In the genomic region with DNA sequence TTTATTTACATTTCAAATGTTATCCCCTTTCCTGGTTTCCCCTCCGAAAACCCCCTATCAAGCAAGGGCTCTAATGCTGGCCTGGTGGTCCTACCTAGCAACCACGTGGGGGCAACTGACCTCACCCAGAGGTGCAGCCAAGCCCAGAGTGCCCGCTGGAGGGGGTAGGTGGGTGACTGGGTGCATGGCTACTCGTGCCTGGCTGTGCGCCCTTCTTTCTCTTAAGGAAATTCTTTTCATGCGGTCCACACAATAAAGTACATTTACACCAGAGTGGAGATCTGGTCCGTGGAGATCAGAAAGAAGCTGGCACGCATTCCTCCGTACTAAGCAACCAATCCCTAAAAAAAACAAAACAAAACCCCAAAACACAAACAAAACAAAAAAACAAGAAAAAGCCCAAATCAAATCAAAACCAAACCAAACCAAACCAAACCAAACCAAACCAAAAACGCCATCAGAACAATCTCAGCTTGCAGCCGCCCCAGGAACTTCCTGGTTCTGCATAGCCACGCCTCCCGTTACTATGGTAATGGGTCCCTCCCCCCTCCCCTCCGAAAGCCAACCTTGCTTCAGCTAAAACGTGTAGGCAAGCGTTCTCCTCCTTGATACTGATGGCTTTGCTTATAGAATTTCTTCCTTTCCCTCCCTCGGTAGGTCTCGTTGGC, we compare ENCODE assay signal across 8 mouse cellular contexts. TPM values are rescaled to one million over a fixed set of nuclear protein-coding genes. Genes with fewer than 3 reads are reported as not detected.
DNase-seq lines count a peak whose midpoint lies in the region; ATAC-seq and TF ChIP-seq lines count a peak whose summit lies in the region.

No protein-coding gene starts in this region.

- H3K36me3 ChIP-seq in CH12.LX (replicated peaks in 1 of 2; ENCODE audit: control insufficient read depth in 1 of 2, insufficient read depth in 1 of 2, low read length in 1 of 2), result peaks cover 0 to 2% of the 10 kb centered on the region in 2 experiments
- H3K36me3 ChIP-seq in heart, embryonic 15.5 days, result no peaks in the 10 kb centered on the region
- H3K36me3 ChIP-seq in spleen, adult 2 months (ENCODE audit: control insufficient read depth, insufficient read depth, low read length), result no peaks in the 10 kb centered on the region

- H3K27me3 ChIP-seq in CH12.LX (replicated peaks), result no peaks in the 10 kb centered on the region
- no peaks in the 10 kb centered on the region for H3K27me3 ChIP-seq in heart, embryonic 15.5 days
- no peaks in the 10 kb centered on the region for H3K27me3 ChIP-seq in spleen, adult 2 months (ENCODE audit: control insufficient read depth, insufficient read depth, low read length)

- H3K79me2 ChIP-seq in CH12.LX (replicated peaks; ENCODE audit: control insufficient read depth, extremely low read depth, insufficient read depth, poor library complexity, severe bottlenecking), result no peaks in the 10 kb centered on the region

- TF ChIP-seq POLR2A in CH12.LX (IDR thresholded peaks at IDR 0.05; ENCODE audit: low read depth, low read length), result peak; percentile 77
- TF ChIP-seq POLR2A in spleen, adult 2 months (IDR thresholded peaks at IDR 0.05; ENCODE audit: low read depth, low read length), result peak; percentile 39; the same call in 1 of the 2 replicates

- under 1% methylated on average over 17 of the region's 18 CpGs for WGBS in heart, embryonic 15.5 days
- WGBS in spleen, adult 2 months, result 2% methylated on average over 18 of the region's 18 CpGs

- H3K9me3 ChIP-seq in CH12.LX (replicated peaks; ENCODE audit: low read length), result peaks cover 1% of the 10 kb centered on the region
- H3K9me3 ChIP-seq in heart, embryonic 15.5 days (replicated peaks), result no peaks in the 10 kb centered on the region

- H3K4me3 ChIP-seq in CH12.LX (replicated peaks in 1 of 3; ENCODE audit: low read depth in 2 of 3, low read length in 2 of 3, poor library complexity in 1 of 3), result peak overlapping the region; percentile 56 to 76 (median 65)
- H3K4me3 ChIP-seq in heart, embryonic 15.5 days, result peak overlapping the region; percentile 56
- peak overlapping the region; percentile 50 for H3K4me3 ChIP-seq in spleen, adult 2 months (ENCODE audit: extremely low read depth, insufficient read depth, insufficient read length)

- peak; percentile 93 for DNase-seq in CH12.LX (ENCODE audit: extremely low read depth)
- peak; percentile 68 for DNase-seq in adrenal gland, adult 2 months
- peak; percentile 90 for DNase-seq in embryo, embryonic 9.5 days (ENCODE audit: extremely low spot score)
- peak; percentile 80 for DNase-seq in kidney, postnatal 14 days
- peak; percentile 58 to 82 for DNase-seq in spleen, adult 2 months (ENCODE audit: low read depth in 1 of 2, low spot score in 2 of 2)
- DNase-seq in layer of hippocampus, adult 11-12 months (ENCODE audit: low spot score), result no peak

- H3K4me1 ChIP-seq in CH12.LX (ENCODE audit: control insufficient read depth in 1 of 2, insufficient read depth in 2 of 2), result peaks cover 2 to 30% of the 10 kb centered on the region in 2 experiments; a peak in 2 of 4 replicates
- H3K4me1 ChIP-seq in heart, embryonic 15.5 days (replicated peaks), result peaks cover 15% of the 10 kb centered on the region
- H3K4me1 ChIP-seq in spleen, adult 2 months (ENCODE audit: control insufficient read depth, insufficient read depth, insufficient read length), result peaks cover 2% of the 10 kb centered on the region; the same call in 1 of the 2 replicates

- TF ChIP-seq RAD21 in CH12.LX (IDR thresholded peaks at IDR 0.05; ENCODE audit: low read depth, low read length), result no peak

- peak overlapping the region; percentile 45 for H3K27ac ChIP-seq in CH12.LX (ENCODE audit: insufficient read depth, low read depth)
- peak overlapping the region; percentile 80 for H3K27ac ChIP-seq in heart, embryonic 15.5 days
- peak overlapping the region; percentile 15; the same call in 1 of the 2 replicates for H3K27ac ChIP-seq in spleen, adult 2 months (ENCODE audit: insufficient read depth, low read length)

- no peak for TF ChIP-seq EP300 in CH12.LX (IDR thresholded peaks at IDR 0.05; ENCODE audit: low read length)

- TF ChIP-seq CTCF in CH12.LX (conservative IDR thresholded peaks at IDR 0.05 in 1 of 2, IDR thresholded peaks at IDR 0.05 in 1 of 2; ENCODE audit: low read depth in 2 of 2, low read length in 2 of 2), result peak in 1 of 2 experiments; percentile 57; a peak in 2 of 4 replicates
- TF ChIP-seq CTCF in spleen, adult 2 months (IDR thresholded peaks at IDR 0.05; ENCODE audit: extremely low read depth, insufficient read depth, insufficient read length, insufficient replicate concordance), result no peak

- peak; percentile 80 for ATAC-seq in heart, embryonic 15.5 days (replicated peaks; ENCODE audit: insufficient number of reproducible peaks, insufficient read depth, low FRiP score, low read depth)
- ATAC-seq in megakaryocyte progenitor cell, adult 5-6 weeks (replicated peaks; ENCODE audit: poor library complexity), result peak; percentile 89

- dilution Hi-C loops in CH12.LX (cut with MboI; ENCODE audit: extremely low pct_ligation_motif_present, extremely low pct_unique_long_range_greater_than_20kb, low sequenced_read_pairs), result no loop called here

- in situ Hi-C loops in CH12.LX (cut with MboI; ENCODE audit: low pct_ligation_motif_present, low pct_unique_long_range_greater_than_20kb, low sequenced_read_pairs), result no loop called here

- H3K4me2 ChIP-seq in CH12.LX (ENCODE audit: insufficient read depth, low read depth, poor library complexity, severe bottlenecking), result peak overlapping the region; percentile 63
- peak overlapping the region; percentile 90 for H3K4me2 ChIP-seq in heart, embryonic 15.5 days

- H3K9ac ChIP-seq in CH12.LX (ENCODE audit: insufficient read depth, low read depth), result peak overlapping the region; percentile 56
- peak overlapping the region; percentile 62 for H3K9ac ChIP-seq in heart, embryonic 15.5 days

TF ChIP-seq in CH12.LX, 34 proteins besides CTCF, POLR2A, EP300 and RAD21 (continues in another document):
- TF ChIP-seq JUND (conservative IDR thresholded peaks at IDR 0.05; ENCODE audit: low read depth, low read length), result no peak
- peak; percentile 48; the same call in 1 of the 2 replicates for TF ChIP-seq SIN3A (IDR thresholded peaks at IDR 0.05; ENCODE audit: low read length)
- TF ChIP-seq HCFC1 (IDR thresholded peaks at IDR 0.05; ENCODE audit: low read depth, low read length), result peak; percentile 42; the same call in 1 of the 2 replicates
- no peak for TF ChIP-seq MAX (IDR thresholded peaks at IDR 0.05; ENCODE audit: low read length)
- no peak for TF ChIP-seq CHD1 (IDR thresholded peaks at IDR 0.05; ENCODE audit: low read depth, low read length)
- TF ChIP-seq MAFK (IDR thresholded peaks at IDR 0.05; ENCODE audit: insufficient replicate concordance, low read length), result no peak
- TF ChIP-seq USF2 (conservative IDR thresholded peaks at IDR 0.05; ENCODE audit: low read depth, low read length), result no peak
- no peak for TF ChIP-seq BHLHE40 (IDR thresholded peaks at IDR 0.05; ENCODE audit: low read depth, low read length)
- TF ChIP-seq GABPA (IDR thresholded peaks at IDR 0.05; ENCODE audit: insufficient replicate concordance, low read depth, low read length), result no peak
- peak; percentile 21 for TF ChIP-seq MYC (IDR thresholded peaks at IDR 0.05; ENCODE audit: low read depth, low read length)
- TF ChIP-seq TBP (conservative IDR thresholded peaks at IDR 0.05; ENCODE audit: low read depth, low read length), result no peak
- peak; percentile 45; the same call in 1 of the 2 replicates for TF ChIP-seq POLR2AphosphoS2 (IDR thresholded peaks at IDR 0.05; ENCODE audit: low read depth, low read length)
- no peak for TF ChIP-seq NRF1 (IDR thresholded peaks at IDR 0.05; ENCODE audit: low read depth, low read length)
- no peak for TF ChIP-seq ZMIZ1 (IDR thresholded peaks at IDR 0.05; ENCODE audit: low read depth, low read length)
- TF ChIP-seq ZKSCAN1 (IDR thresholded peaks at IDR 0.05; ENCODE audit: borderline replicate concordance, low read depth, low read length), result no peak
- peak; percentile 7; the same call in 1 of the 2 replicates for TF ChIP-seq USF1 (IDR thresholded peaks at IDR 0.05; ENCODE audit: low read depth, low read length)
- no peak for TF ChIP-seq CHD2 (IDR thresholded peaks at IDR 0.05; ENCODE audit: low read length)
- TF ChIP-seq RCOR1 (conservative IDR thresholded peaks at IDR 0.05; ENCODE audit: low read depth, low read length), result no peak; the same call in 1 of the 2 replicates
- TF ChIP-seq ZNF384 (IDR thresholded peaks at IDR 0.05; ENCODE audit: low read depth, low read length), result no peak
- TF ChIP-seq SMC3 (IDR thresholded peaks at IDR 0.05; ENCODE audit: low read depth, low read length), result peak; percentile 26
- TF ChIP-seq MEF2A (IDR thresholded peaks at IDR 0.05; ENCODE audit: borderline replicate concordance, low read depth, low read length), result no peak
- peak; percentile 87 for TF ChIP-seq MAZ (IDR thresholded peaks at IDR 0.05; ENCODE audit: low read depth, low read length)
- TF ChIP-seq ELF1 (IDR thresholded peaks at IDR 0.05; ENCODE audit: low read depth, low read length), result peak; percentile 91
- TF ChIP-seq ZC3H11A (IDR thresholded peaks at IDR 0.05; ENCODE audit: low read depth, low read length), result no peak
- no peak for TF ChIP-seq ETS1 (conservative IDR thresholded peaks at IDR 0.05; ENCODE audit: low read depth, low read length)
- no peak for TF ChIP-seq IRF4 (IDR thresholded peaks at IDR 0.05; ENCODE audit: low read depth, low read length)
- no peak for TF ChIP-seq PAX5 (IDR thresholded peaks at IDR 0.05; ENCODE audit: low read length)
- peak; percentile 76 for TF ChIP-seq MXI1 (IDR thresholded peaks at IDR 0.05; ENCODE audit: low read depth, low read length)
- peak; percentile 77; the same call in 1 of the 2 replicates for TF ChIP-seq NELFE (IDR thresholded peaks at IDR 0.05; ENCODE audit: low read depth, low read length)
- no peak for TF ChIP-seq KAT2A (IDR thresholded peaks at IDR 0.05; ENCODE audit: insufficient replicate concordance, low read length)
- TF ChIP-seq TCF12 (IDR thresholded peaks at IDR 0.05; ENCODE audit: low read depth, low read length), result no peak
- TF ChIP-seq E2F4 (IDR thresholded peaks at IDR 0.05; ENCODE audit: insufficient replicate concordance, low read depth, low read length), result no peak

RNA-seq across cellular contexts. Expression of gene Gm6525, which starts 54.4 kb away (rescaled TPM):
- 0.17 and 0.21 TPM in 2 replicates for total RNA-seq in CH12.LX (2012; rRNA removed)
- total RNA-seq in CH12.LX (2014; rRNA removed), result 0.31 and 0.41 TPM in 2 replicates
- polyA plus RNA-seq in CH12.LX (2012; ENCODE audit: insufficient read length, low read depth), result 0.34 and 0.71 TPM in 2 replicates
- under 1 TPM in 1 of 2 experiments, not detected in 1; 0.84 TPM for total RNA-seq in adrenal gland, adult 2 months (2021)
- polyA plus RNA-seq in adrenal gland, adult 2 months (2012; rRNA removed), result not detected in 2 replicates
- 0.46 and 0.60 TPM in 2 replicates for polyA plus RNA-seq in heart, embryonic 15.5 days (2015; fragmentation: Nextera tagmentation; extraction: Ambion mirVana)
- 0.27 TPM in 1 of 2 replicates, not detected in the other for total RNA-seq in megakaryocyte progenitor cell, adult 5-6 weeks (2015)
- total RNA-seq in megakaryocyte progenitor cell, adult 5-6 weeks (2017), result 0.54 and 1.1 TPM in 2 replicates
- polyA plus RNA-seq in spleen, adult 2 months (2012; rRNA removed), result not detected in 2 replicates

Comparison
In these comparisons a context has a peak if more than half of its experiments do, and no peak if none do; other contexts are left out.
1. H3K27ac ChIP-seq: peak in every context shown above with its lines; median percentile 80 in heart, embryonic 15.5 days; 45 in CH12.LX; 15 in spleen, adult 2 months.